9 mouse cellular contexts compared by ENCODE assay signal in the genomic region with DNA sequence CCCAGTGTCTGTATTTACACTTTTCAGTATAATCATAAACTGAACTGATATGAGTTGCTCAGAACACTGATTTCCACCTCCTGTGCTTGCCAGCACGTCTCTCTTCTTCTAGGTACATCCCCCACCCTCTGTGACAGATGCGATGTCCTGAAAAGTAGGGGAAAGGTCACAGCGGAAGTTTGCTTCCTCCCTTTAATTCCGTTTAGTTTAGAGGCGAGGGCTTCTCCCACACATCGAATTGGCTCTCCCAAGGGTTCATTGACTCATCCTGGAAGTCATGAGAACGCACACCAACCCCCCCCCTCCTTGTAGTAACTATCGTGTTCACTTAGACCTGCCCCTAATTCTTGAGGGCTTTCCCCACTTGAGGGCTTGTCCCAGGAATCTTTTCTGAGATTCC. TPM values are rescaled to one million over a fixed set of nuclear protein-coding genes. Genes with fewer than 3 reads are reported as not detected.
DNase-seq lines count a peak whose midpoint lies in the region; ATAC-seq lines count a peak whose summit lies in the region.
"Had no signal": no experiment of that assay in that cellular context is flagged by ENCODE, and none has a peak within 500 bp of the region (broad histone marks: within the 10 kb centered on the region; RNA-seq: fewer than 3 reads in every experiment).

No protein-coding gene starts in this region.

- peaks cover 13% of the 10 kb centered on the region for H3K4me1 ChIP-seq in neural tube, embryonic 15.5 days
- H3K4me1 ChIP-seq in heart, embryonic 12.5 days (replicated peaks), result peaks cover 18% of the 10 kb centered on the region
- H3K4me1 ChIP-seq in liver, embryonic 11.5 days (replicated peaks; ENCODE audit: control insufficient read depth, insufficient read depth, low read length), result peaks cover 14% of the 10 kb centered on the region

- H3K9ac ChIP-seq in neural tube, embryonic 15.5 days (replicated peaks), result no peak overlapping the region
- H3K9ac ChIP-seq in heart, embryonic 12.5 days, result no peak overlapping the region
- 0 out of 2 replicates have a peak overlapping the region, but pooled peaks have one; percentile 9 for H3K9ac ChIP-seq in liver, embryonic 11.5 days (ENCODE audit: low read depth, low read length)
- H3K9ac ChIP-seq: limb, embryonic 13.5 days had no signal

- ATAC-seq in neural tube, embryonic 15.5 days (ENCODE audit: low FRiP score), result no peak
- ATAC-seq in heart, embryonic 12.5 days (ENCODE audit: insufficient number of reproducible peaks, low FRiP score), result no peak
- no peak for ATAC-seq in liver, embryonic 11.5 days (replicated peaks; ENCODE audit: low FRiP score)

- no peaks in the 10 kb centered on the region for H3K9me3 ChIP-seq in neural tube, embryonic 15.5 days (replicated peaks)
- no peaks in the 10 kb centered on the region for H3K9me3 ChIP-seq in heart, embryonic 12.5 days (replicated peaks)
- H3K9me3 ChIP-seq in liver, embryonic 11.5 days (ENCODE audit: control insufficient read depth, low read length), result no peaks in the 10 kb centered on the region
- H3K9me3 ChIP-seq: limb, embryonic 13.5 days had no signal

- H3K4me3 ChIP-seq in neural tube, embryonic 15.5 days (replicated peaks), result no peak overlapping the region
- 0 out of 2 replicates have a peak overlapping the region, but pooled peaks have one; percentile 21 for H3K4me3 ChIP-seq in heart, embryonic 12.5 days
- H3K4me3 ChIP-seq in liver, embryonic 11.5 days (ENCODE audit: low read depth, low read length), result peak overlapping the region; percentile 33
- H3K4me3 ChIP-seq: limb, embryonic 13.5 days had no signal

- peaks cover 5% of the 10 kb centered on the region; the same call in 1 of the 2 replicates for H3K36me3 ChIP-seq in neural tube, embryonic 15.5 days
- H3K36me3 ChIP-seq in heart, embryonic 12.5 days, result peaks cover 15% of the 10 kb centered on the region
- 0 out of 2 replicates have a peak, but pooled peaks cover 6% of the 10 kb centered on the region for H3K36me3 ChIP-seq in liver, embryonic 11.5 days (ENCODE audit: control insufficient read depth, insufficient read depth, low read length)

- 14% methylated on average over 8 of the region's 8 CpGs for WGBS in neural tube, embryonic 15.5 days
- WGBS in heart, embryonic 12.5 days, result 7% methylated on average over 8 of the region's 8 CpGs
- WGBS in liver, embryonic 11.5 days, result 1% methylated on average over 8 of the region's 8 CpGs

- no peaks in the 10 kb centered on the region for H3K27me3 ChIP-seq in neural tube, embryonic 15.5 days (replicated peaks)
- no peaks in the 10 kb centered on the region for H3K27me3 ChIP-seq in heart, embryonic 12.5 days (replicated peaks)
- no peaks in the 10 kb centered on the region for H3K27me3 ChIP-seq in liver, embryonic 11.5 days (replicated peaks; ENCODE audit: control insufficient read depth, insufficient read depth, low read length)
- H3K27me3 ChIP-seq: limb, embryonic 13.5 days had no signal

- DNase-seq in neural tube, embryonic 10.5 days (ENCODE audit: extremely low spot score, low spot score), result no peak
- no peak for DNase-seq in liver, embryonic 11.5 days (ENCODE audit: low spot score)
- peak; percentile 16 to 34 for DNase-seq in thymus, postnatal 10 days (ENCODE audit: low spot score in 2 of 2)
- DNase-seq in cerebellum, adult 8-10 months, result no peak
- no peak for DNase-seq in frontal cortex, postnatal 10 days (ENCODE audit: low spot score in 2 of 2)
- DNase-seq in right cerebral cortex, postnatal 25 days, result no peak

- no peak overlapping the region for H3K27ac ChIP-seq in neural tube, embryonic 15.5 days (replicated peaks)
- H3K27ac ChIP-seq in heart, embryonic 12.5 days (ENCODE audit: poor library complexity, severe bottlenecking), result no peak overlapping the region
- H3K27ac ChIP-seq in liver, embryonic 11.5 days (ENCODE audit: low read depth, low read length), result peak overlapping the region; percentile 43; the same call in 1 of the 2 replicates
- H3K27ac ChIP-seq: limb, embryonic 13.5 days had no signal

- H3K4me2 ChIP-seq in neural tube, embryonic 15.5 days, result 0 out of 2 replicates have a peak overlapping the region, but pooled peaks have one; percentile 3
- peak overlapping the region; percentile 50 for H3K4me2 ChIP-seq in heart, embryonic 12.5 days
- H3K4me2 ChIP-seq in liver, embryonic 11.5 days, result peak overlapping the region; percentile 58
- H3K4me2 ChIP-seq: limb, embryonic 13.5 days had no signal

RNA-seq across cellular contexts. Expression of gene Hilpda, which starts 1.3 kb away (rescaled TPM):
- 28.4 and 29.0 TPM in 2 replicates for polyA plus RNA-seq in neural tube, embryonic 15.5 days (2015; fragmentation: Nextera tagmentation; extraction: Ambion mirVana)
- 22.7 TPM in 2 replicates for polyA plus RNA-seq in heart, embryonic 12.5 days (2016; fragmentation: Nextera tagmentation; extraction: Ambion mirVana)
- polyA plus RNA-seq in liver, embryonic 11.5 days (2014; fragmentation: Nextera tagmentation; extraction: Ambion mirVana), result 34.2 and 35.3 TPM in 2 replicates

RNA-seq across cellular contexts. Expression of gene Fam71f2, which starts 8.4 kb away (rescaled TPM):
- 0.26 and 0.46 TPM in 2 replicates for polyA plus RNA-seq in neural tube, embryonic 15.5 days (2015; fragmentation: Nextera tagmentation; extraction: Ambion mirVana)
- 0.26 TPM in 1 of 2 replicates, not detected in the other for polyA plus RNA-seq in heart, embryonic 12.5 days (2016; fragmentation: Nextera tagmentation; extraction: Ambion mirVana)
- polyA plus RNA-seq in liver, embryonic 11.5 days (2014; fragmentation: Nextera tagmentation; extraction: Ambion mirVana), result 0.47 and 0.58 TPM in 2 replicates

RNA-seq across cellular contexts. Expression of gene Fam71f1, which starts 48.0 kb away (rescaled TPM):
- 0.20 TPM in 1 of 2 replicates, not detected in the other for polyA plus RNA-seq in neural tube, embryonic 15.5 days (2015; fragmentation: Nextera tagmentation; extraction: Ambion mirVana)
- polyA plus RNA-seq in heart, embryonic 12.5 days (2016; fragmentation: Nextera tagmentation; extraction: Ambion mirVana), result 0.18 TPM in 2 replicates
- 0.25 TPM in 1 of 2 replicates, not detected in the other for polyA plus RNA-seq in liver, embryonic 11.5 days (2014; fragmentation: Nextera tagmentation; extraction: Ambion mirVana)

RNA-seq across cellular contexts. Expression of gene Impdh1, which starts 54.8 kb away (rescaled TPM):
- polyA plus RNA-seq in neural tube, embryonic 15.5 days (2015; fragmentation: Nextera tagmentation; extraction: Ambion mirVana), result 84.1 and 84.2 TPM in 2 replicates
- 39.5 and 40.8 TPM in 2 replicates for polyA plus RNA-seq in heart, embryonic 12.5 days (2016; fragmentation: Nextera tagmentation; extraction: Ambion mirVana)
- 26.5 and 26.7 TPM in 2 replicates for polyA plus RNA-seq in liver, embryonic 11.5 days (2014; fragmentation: Nextera tagmentation; extraction: Ambion mirVana)

Comparison
In these comparisons a context has a peak if more than half of its experiments do, and no peak if none do; other contexts are left out.
1. H3K4me2 ChIP-seq: peak in every context shown above with its lines; median percentile 58 in liver, embryonic 11.5 days; 50 in heart, embryonic 12.5 days; 3 in neural tube, embryonic 15.5 days.
2. DNase-seq: peak in thymus, postnatal 10 days (2 of 2); none in neural tube, embryonic 10.5 days (single experiment), liver, embryonic 11.5 days (single experiment), cerebellum, adult 8-10 months (single experiment), frontal cortex, postnatal 10 days (0 of 2) and right cerebral cortex, postnatal 25 days (single experiment).